Mouse (Mus musculus): ENCODE data around the gene Zbtb48. TPM values are rescaled to one million over a fixed set of nuclear protein-coding genes. Genes with fewer than 3 reads are reported as not detected.
"Not testable (repeated sequence)": the region's sequence is repeated elsewhere in the genome, so short reads cannot be mapped to it uniquely, and the experiment has no call there.

Gene Zbtb48
- polyA plus RNA-seq, 1 experiment = 8.6 TPM

DNA sequence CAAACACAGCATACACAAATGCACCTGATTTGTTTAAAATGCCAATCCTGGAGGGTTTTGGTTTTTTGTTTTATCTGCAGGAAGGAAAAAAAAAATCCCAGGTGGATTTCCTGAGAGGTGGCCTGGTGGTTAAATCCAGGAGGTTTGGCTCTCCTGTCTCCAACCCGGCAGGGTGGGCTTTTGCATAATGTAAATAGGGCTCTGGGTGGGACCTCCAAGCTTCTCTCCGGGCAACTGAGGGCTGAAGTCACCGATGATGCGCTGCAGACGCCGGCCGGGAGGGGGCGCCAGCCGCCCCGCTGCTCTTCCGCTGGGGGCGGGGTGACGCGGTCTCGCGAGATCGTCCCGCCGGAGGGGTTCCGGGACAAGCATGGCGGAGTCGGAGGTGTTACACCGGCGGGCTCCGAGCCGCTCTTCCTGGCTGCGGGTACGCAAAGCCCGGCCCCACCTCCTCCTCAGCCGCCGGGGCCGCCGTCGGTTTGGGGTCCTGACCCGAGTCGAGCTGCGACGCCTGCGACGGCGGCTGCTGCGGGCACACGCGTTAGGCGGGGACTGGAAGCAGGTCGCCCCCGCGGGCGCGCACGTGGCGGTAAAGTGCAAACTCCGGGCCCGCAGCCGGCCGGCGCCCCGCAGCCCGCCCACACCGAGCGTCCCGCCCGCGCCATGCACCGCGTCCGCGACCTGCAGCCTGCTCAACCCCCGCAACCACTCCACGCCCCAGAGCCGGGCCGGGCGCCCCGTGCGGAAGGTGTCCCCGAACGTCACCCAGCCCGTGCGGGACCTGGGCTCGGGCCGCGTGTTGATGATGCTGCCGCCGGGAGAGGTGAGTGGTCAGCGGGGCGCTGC lies 11.7 kb upstream of the Zbtb48 start, which contains the start of gene Nol9:
Gene Nol9, plus strand, starts transcription at position 337 of the 846 bp plus-strand sequence.
- Histone ChIP-seq H3K79me3 (ENCODE audit: low read depth) (peaks cover 45% of the 10 kb centered on the region), H3ac (ENCODE audit: control insufficient read depth, insufficient read length, low read depth) (peak within 1 kb of the TSS; percentile 98), H3K79me2 (ENCODE audit: control insufficient read depth, insufficient read depth) (peaks cover 50% of the 10 kb centered on the region), H3K4me3 (ENCODE audit: insufficient read depth, poor library complexity, severe bottlenecking) (peak within 1 kb of the TSS; percentile 93), H3K27me3 (ENCODE audit: control insufficient read depth, insufficient read depth, insufficient read length) (no peaks in the 10 kb centered on the region), H3K36me3 (ENCODE audit: control insufficient read depth, insufficient read depth) (peaks cover 34% of the 10 kb centered on the region)
- no peak for TF ChIP-seq FOSL1 (IDR thresholded peaks at IDR 0.05; ENCODE audit: insufficient read depth, low read length, poor library complexity, severe bottlenecking)
- TF ChIP-seq CTCF (IDR thresholded peaks at IDR 0.05; ENCODE audit: control insufficient read depth, insufficient read depth, insufficient read length) = peak; percentile 98

DNA sequence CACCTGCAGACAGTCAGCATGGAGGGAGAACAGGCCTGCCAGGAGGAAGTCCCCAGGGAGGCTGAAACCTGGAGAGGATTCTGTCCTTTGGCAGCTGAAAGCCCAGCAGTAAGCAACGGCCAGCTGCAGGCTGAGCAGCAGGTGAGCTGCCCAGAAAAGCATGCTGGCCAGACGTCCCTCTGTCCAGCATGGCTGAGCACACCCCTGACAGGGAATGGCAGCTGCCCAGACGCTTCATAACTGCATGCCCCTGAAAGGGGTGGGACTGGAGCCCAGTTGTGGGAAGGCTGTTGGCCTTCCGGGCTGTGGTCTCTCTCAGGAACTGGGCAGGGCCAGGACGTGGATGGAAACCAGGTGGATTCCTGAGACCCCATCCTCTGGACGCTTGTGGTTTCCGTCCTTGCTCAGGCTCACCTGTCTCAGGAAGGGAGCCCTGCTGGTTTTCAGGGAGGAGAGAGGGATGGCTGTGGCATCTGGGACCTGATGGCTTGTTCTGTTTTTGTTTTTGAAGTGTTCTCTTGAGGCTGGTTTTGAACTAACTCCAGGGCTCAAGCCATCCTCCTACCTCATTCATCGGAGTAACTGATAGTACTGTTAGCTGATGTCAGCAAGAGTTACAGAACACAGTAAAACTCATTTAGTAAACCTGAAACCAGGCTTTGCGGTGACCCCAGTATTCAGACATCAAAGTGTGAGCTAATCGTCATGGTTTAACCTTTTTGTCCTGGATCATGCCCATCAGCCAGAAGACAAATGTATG lies 10.9 kb upstream of the Zbtb48 start, which contains the start of gene Tas1r1:
Gene Tas1r1, minus strand, starts transcription at position 344 of the 760 bp plus-strand sequence.
- Histone ChIP-seq H3K27me3 (ENCODE audit: control insufficient read depth, insufficient read depth, insufficient read length) (no peaks in the 10 kb centered on the region), H3K36me3 (ENCODE audit: control insufficient read depth, insufficient read depth) (peaks cover 26% of the 10 kb centered on the region), H3K4me3 (ENCODE audit: insufficient read depth, poor library complexity, severe bottlenecking) (peak within 1 kb of the TSS; percentile 93), H3ac (ENCODE audit: control insufficient read depth, insufficient read length, low read depth) (peak within 1 kb of the TSS; percentile 98), H3K79me3 (ENCODE audit: low read depth) (peaks cover 38% of the 10 kb centered on the region), H3K79me2 (ENCODE audit: control insufficient read depth, insufficient read depth) (peaks cover 42% of the 10 kb centered on the region)
- no peak for TF ChIP-seq MAX (IDR thresholded peaks at IDR 0.05)
- TF ChIP-seq MYOD1 (IDR thresholded peaks at IDR 0.05; ENCODE audit: control insufficient read depth, insufficient read length, low read depth) = peak; percentile 64

DNA sequence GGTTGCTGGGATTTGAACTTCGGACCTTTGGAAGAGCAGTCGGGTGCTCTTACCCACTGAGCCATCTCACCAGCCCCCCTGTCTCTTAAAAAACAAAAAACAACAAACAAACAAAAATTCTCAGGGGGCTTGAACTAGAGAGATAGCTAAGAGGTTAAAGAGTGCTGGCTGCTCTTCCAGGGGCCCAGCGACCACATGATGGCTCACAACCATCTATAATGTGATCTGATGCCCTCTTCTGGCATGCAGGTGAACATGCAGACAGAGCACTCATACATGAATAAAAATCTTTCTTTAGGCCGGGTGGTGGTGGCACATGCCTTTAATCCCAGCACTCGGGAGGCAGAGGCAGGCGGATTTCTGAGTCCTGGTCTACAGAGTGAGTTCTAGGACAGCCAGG lies 9.0 kb upstream of the Zbtb48 start:
- H3K36me3 ChIP-seq (ENCODE audit: control insufficient read depth, insufficient read depth); H3K27me3 ChIP-seq (ENCODE audit: control insufficient read depth, insufficient read depth, insufficient read length); H3ac ChIP-seq (ENCODE audit: control insufficient read depth, insufficient read length, low read depth); H3K4me3 ChIP-seq (ENCODE audit: insufficient read depth, poor library complexity, severe bottlenecking): not testable (repeated sequence)
- Histone ChIP-seq H3K79me2 (ENCODE audit: control insufficient read depth, insufficient read depth) (peaks cover 23% of the 10 kb centered on the region), H3K79me3 (ENCODE audit: low read depth) (peaks cover 20% of the 10 kb centered on the region)

DNA sequence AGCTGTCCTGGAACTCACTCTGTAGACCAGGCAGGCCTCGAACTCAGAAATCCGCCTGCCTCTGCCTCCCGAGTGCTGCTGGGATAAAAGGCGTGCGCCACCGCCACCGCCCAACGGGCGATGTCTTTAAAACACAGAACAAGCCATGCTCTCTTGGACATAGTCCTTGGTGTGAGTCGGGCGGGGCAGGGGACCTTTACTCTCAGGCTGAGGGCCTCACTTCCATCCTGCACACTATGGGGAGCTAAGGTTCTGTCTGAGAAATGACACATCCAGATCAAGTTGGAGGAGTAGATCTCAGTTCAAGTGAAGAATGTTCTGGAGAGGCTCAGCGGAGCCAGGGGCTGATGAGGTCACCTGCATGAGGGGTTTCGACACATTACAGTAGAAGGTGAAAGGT lies 5.5 kb upstream of the Zbtb48 start:
- H3ac ChIP-seq (ENCODE audit: control insufficient read depth, insufficient read length, low read depth) = no peak overlapping the region
- TF ChIP-seq MYOG (IDR thresholded peaks at IDR 0.05; ENCODE audit: control insufficient read depth, extremely low read depth, insufficient read length) (no peak), CEBPB (IDR thresholded peaks at IDR 0.05; ENCODE audit: low read depth) (no peak), MYOD1 (IDR thresholded peaks at IDR 0.05; ENCODE audit: control insufficient read depth, insufficient read length, low read depth) (no peak), FOSL1 (IDR thresholded peaks at IDR 0.05; ENCODE audit: insufficient read depth, low read length, poor library complexity, severe bottlenecking) (no peak), MAX (IDR thresholded peaks at IDR 0.05) (no peak), CTCF (IDR thresholded peaks at IDR 0.05; ENCODE audit: control insufficient read depth, insufficient read depth, insufficient read length) (no peak), USF1 (IDR thresholded peaks at IDR 0.05; ENCODE audit: low read depth) (no peak)
- no peaks in the 10 kb centered on the region for H3K79me3 ChIP-seq (ENCODE audit: low read depth)
- no peaks in the 10 kb centered on the region for H3K27me3 ChIP-seq (ENCODE audit: control insufficient read depth, insufficient read depth, insufficient read length)
- no peaks in the 10 kb centered on the region for H3K79me2 ChIP-seq (ENCODE audit: control insufficient read depth, insufficient read depth)
- H3K36me3 ChIP-seq (ENCODE audit: control insufficient read depth, insufficient read depth) = no peaks in the 10 kb centered on the region
- no peak overlapping the region for H3K4me3 ChIP-seq (ENCODE audit: insufficient read depth, poor library complexity, severe bottlenecking)

DNA sequence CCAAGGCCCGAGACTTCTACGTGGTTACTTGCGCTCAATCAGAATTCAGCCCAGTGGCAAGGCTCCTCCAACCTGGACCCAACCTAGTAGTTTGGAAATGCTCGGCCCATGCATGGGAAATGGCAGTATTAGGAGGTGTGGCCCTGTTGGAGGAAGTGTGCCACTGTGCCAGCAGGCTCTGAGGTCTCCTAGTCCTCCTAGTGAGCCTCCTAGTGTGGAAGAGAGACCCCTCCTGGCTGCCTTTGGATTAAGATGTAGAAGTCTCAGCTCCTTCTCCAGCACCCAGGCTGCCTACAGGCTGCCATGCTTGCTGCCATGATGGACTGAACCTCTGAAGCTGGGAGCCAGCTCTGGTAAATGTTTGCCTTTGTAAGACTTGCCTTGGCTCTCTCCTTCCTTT lies 2.5 kb upstream of the Zbtb48 start:
- no peak for TF ChIP-seq FOSL1 (IDR thresholded peaks at IDR 0.05; ENCODE audit: insufficient read depth, low read length, poor library complexity, severe bottlenecking)
- TF ChIP-seq CEBPB (IDR thresholded peaks at IDR 0.05; ENCODE audit: low read depth) = no peak
- TF ChIP-seq MYOD1 (IDR thresholded peaks at IDR 0.05; ENCODE audit: control insufficient read depth, insufficient read length, low read depth) = no peak
- no peak for TF ChIP-seq CTCF (IDR thresholded peaks at IDR 0.05; ENCODE audit: control insufficient read depth, insufficient read depth, insufficient read length)
- TF ChIP-seq USF1 (IDR thresholded peaks at IDR 0.05; ENCODE audit: low read depth) = no peak
- no peak for TF ChIP-seq MYOG (IDR thresholded peaks at IDR 0.05; ENCODE audit: control insufficient read depth, extremely low read depth, insufficient read length)
- no peak for TF ChIP-seq MAX (IDR thresholded peaks at IDR 0.05)
- peaks cover 19% of the 10 kb centered on the region for H3K79me3 ChIP-seq (ENCODE audit: low read depth)
- H3ac ChIP-seq (ENCODE audit: control insufficient read depth, insufficient read length, low read depth) = no peak overlapping the region
- no peaks in the 10 kb centered on the region for H3K27me3 ChIP-seq (ENCODE audit: control insufficient read depth, insufficient read depth, insufficient read length)
- H3K79me2 ChIP-seq (ENCODE audit: control insufficient read depth, insufficient read depth) = peaks cover 22% of the 10 kb centered on the region
- no peak overlapping the region for H3K4me3 ChIP-seq (ENCODE audit: insufficient read depth, poor library complexity, severe bottlenecking)
- peaks cover 5% of the 10 kb centered on the region for H3K36me3 ChIP-seq (ENCODE audit: control insufficient read depth, insufficient read depth)

DNA sequence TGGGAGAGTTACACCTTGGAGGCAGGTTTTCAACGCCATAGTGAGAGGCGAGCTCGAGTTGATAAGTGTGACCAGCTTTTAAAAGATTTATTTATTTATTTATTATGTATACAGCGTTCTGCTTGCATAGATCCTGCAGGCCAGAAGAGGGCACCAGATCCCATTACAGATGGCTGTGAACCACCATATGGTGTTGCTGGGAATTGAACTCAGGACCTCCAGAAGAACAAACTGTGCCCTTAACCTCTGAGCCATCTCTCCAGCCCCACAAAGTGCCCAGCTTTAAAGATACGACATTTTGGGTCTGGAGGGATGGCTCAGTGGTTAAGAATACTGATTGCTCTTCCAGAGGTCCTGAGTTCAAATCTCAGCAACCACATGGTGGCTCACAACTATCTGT lies 1.6 kb upstream of the Zbtb48 start:
- no peak for TF ChIP-seq MAX (IDR thresholded peaks at IDR 0.05)
- TF ChIP-seq MYOG (IDR thresholded peaks at IDR 0.05; ENCODE audit: control insufficient read depth, extremely low read depth, insufficient read length) = no peak
- no peak for TF ChIP-seq MYOD1 (IDR thresholded peaks at IDR 0.05; ENCODE audit: control insufficient read depth, insufficient read length, low read depth)
- TF ChIP-seq CEBPB (IDR thresholded peaks at IDR 0.05; ENCODE audit: low read depth) = no peak
- no peak for TF ChIP-seq CTCF (IDR thresholded peaks at IDR 0.05; ENCODE audit: control insufficient read depth, insufficient read depth, insufficient read length)
- TF ChIP-seq FOSL1 (IDR thresholded peaks at IDR 0.05; ENCODE audit: insufficient read depth, low read length, poor library complexity, severe bottlenecking) = no peak
- no peak for TF ChIP-seq USF1 (IDR thresholded peaks at IDR 0.05; ENCODE audit: low read depth)
- peaks cover 27% of the 10 kb centered on the region for H3K79me3 ChIP-seq (ENCODE audit: low read depth)
- H3K4me3 ChIP-seq (ENCODE audit: insufficient read depth, poor library complexity, severe bottlenecking) = no peak overlapping the region
- H3K27me3 ChIP-seq (ENCODE audit: control insufficient read depth, insufficient read depth, insufficient read length) = no peaks in the 10 kb centered on the region
- peaks cover 14% of the 10 kb centered on the region for H3K36me3 ChIP-seq (ENCODE audit: control insufficient read depth, insufficient read depth)
- H3ac ChIP-seq (ENCODE audit: control insufficient read depth, insufficient read length, low read depth) = no peak overlapping the region
- peaks cover 32% of the 10 kb centered on the region for H3K79me2 ChIP-seq (ENCODE audit: control insufficient read depth, insufficient read depth)

Data from C2C12 (cell line).